Mouse (Mus musculus) liver, embryonic 11.5 days (tissue): Measurements from ENCODE around the gene B830017H08Rik. TPM values are rescaled to one million over a fixed set of nuclear protein-coding genes. Genes with fewer than 3 reads are reported as not detected.

Source experiments
- ATAC-seq: fragments of 200-750 bp; cut with Nextera tagmentation; replicated peaks from 2 replicates; pipeline ENCODE4 v1.8.0; 2017; ENCODE audit warnings: moderate number of reproducible peaks, mild to moderate bottlenecking, moderate TSS enrichment, moderate library complexity; ENCODE audit not compliant: low FRiP score
- DNase-seq: peaks from one replicate; pipeline ENCODE4 v3.0.0-alpha.2; 2017; ENCODE audit warnings: low spot score
- H3K27ac ChIP-seq: fragments of 300-500 bp; sonication (generic); 2 replicates; pipeline ENCODE4 v1.5.1; 2014; ENCODE audit warnings: mild to moderate bottlenecking, low read depth, low read length, control low read depth
- H3K27me3 ChIP-seq: fragments of 300-500 bp; sonication (generic); replicated peaks from 2 replicates; pipeline ENCODE4 v1.6.1; 2014; ENCODE audit warnings: low read length, mixed read lengths; ENCODE audit not compliant: control insufficient read depth, insufficient read depth
- H3K36me3 ChIP-seq: fragments of 300-500 bp; sonication (generic); 2 replicates; pipeline ENCODE4 v1.6.1; 2014; ENCODE audit warnings: mild to moderate bottlenecking, low read length, moderate library complexity, mixed read lengths; ENCODE audit not compliant: control insufficient read depth, insufficient read depth
- H3K4me1 ChIP-seq: fragments of 300-500 bp; sonication (generic); replicated peaks from 2 replicates; pipeline ENCODE4 v1.6.1; 2014; ENCODE audit warnings: low read length, mixed read lengths; ENCODE audit not compliant: control insufficient read depth, insufficient read depth
- H3K4me2 ChIP-seq: fragments of 300-500 bp; sonication (generic); 2 replicates; pipeline ENCODE4 v1.6.1; 2014; ENCODE audit warnings: mild to moderate bottlenecking, control low read depth, moderate library complexity
- H3K4me3 ChIP-seq: fragments of 300-500 bp; sonication (generic); 2 replicates; pipeline ENCODE4 v1.5.1; 2014; ENCODE audit warnings: low read depth, low read length, control low read depth
- H3K9ac ChIP-seq: fragments of 300-500 bp; sonication (generic); 2 replicates; pipeline ENCODE4 v1.6.1; 2014; ENCODE audit warnings: low read depth, low read length, control low read depth
- H3K9me3 ChIP-seq: fragments of 300-500 bp; sonication (generic); 2 replicates; pipeline ENCODE4 v1.6.1; 2016; ENCODE audit warnings: low read length, inconsistent platforms, mixed read lengths; ENCODE audit not compliant: control insufficient read depth
- WGBS: fragments of 180-500 bp; shearing (Covaris S2); extraction: QIAGEN DNeasy Blood & Tissue Kit; methylation state at CpG from one replicate; pipeline ENCODE4 v1.1.7; 2014; 5-methylcytosine and 5-hydroxymethylcytosine counted together
- polyA plus RNA-seq: library from polyadenylated mRNA; unstranded; fragments of >200 nt; fragmentation: Nextera tagmentation; extraction: Ambion mirVana; gene quantifications from 2 replicates; pipeline ENCODE4 v1.2.1, GENCODE M21; 2014

B830017H08Rik gene
- polyA plus RNA-seq = not detected in 2 replicates

GRCm38 (mm10) chr16:17832821-17833220, at the start of gene B830017H08Rik:
TSS of gene B830017H08Rik (plus strand) at chr16:17833121.
- Histone ChIP-seq H3K4me1 (peaks cover 2% of the 10 kb centered on the region; the same call in 1 of the 2 replicates), H3K9ac (0 out of 2 replicates have a peak within 1 kb of the TSS, but pooled peaks have one; percentile 25), H3K4me2 (peak within 1 kb of the TSS; percentile 85), H3K4me3 (peak within 1 kb of the TSS; percentile 59), H3K27ac (no peak within 1 kb of the TSS), H3K36me3 (no peaks in the 10 kb centered on the region), H3K27me3 (peaks cover 94% of the 10 kb centered on the region), H3K9me3 (no peaks in the 10 kb centered on the region)
- DNase-seq = no peak
- ATAC-seq = no peak
- 30% methylated on average over 7 of the region's 7 CpGs for WGBS

- Histone ChIP-seq H3K4me1 (no peaks in the 10 kb centered on the region), H3K27me3 (no peaks in the 10 kb centered on the region), H3K36me3 (peaks cover 12% of the 10 kb centered on the region; the same call in 1 of the 2 replicates), H3K4me3 (no peak overlapping the region), H3K4me2 (no peak overlapping the region), H3K27ac (no peak overlapping the region), H3K9me3 (no peaks in the 10 kb centered on the region), H3K9ac (no peak overlapping the region)
- ATAC-seq (no peak), DNase-seq (no peak)
- 65% methylated on average over 3 of the region's 3 CpGs for WGBS
Measured at GRCm38 (mm10) chr16:17785337-17785736, 47.6 kb upstream of the B830017H08Rik start.

- DNase-seq (no peak), ATAC-seq (no peak)
- Histone ChIP-seq H3K4me1 (peaks cover 9% of the 10 kb centered on the region), H3K9me3 (no peaks in the 10 kb centered on the region), H3K27me3 (peaks cover 27% of the 10 kb centered on the region), H3K4me2 (no peak overlapping the region), H3K27ac (no peak overlapping the region), H3K36me3 (peaks cover 18% of the 10 kb centered on the region), H3K9ac (no peak overlapping the region), H3K4me3 (no peak overlapping the region)
- 83% methylated on average over 3 of the region's 3 CpGs for WGBS
Measured at GRCm38 (mm10) chr16:17792728-17793127, 40.2 kb upstream of the B830017H08Rik start.

GRCm38 (mm10) chr16:17794047-17794446, 38.9 kb upstream of the B830017H08Rik start:
- Histone ChIP-seq H3K9me3 (no peaks in the 10 kb centered on the region), H3K27ac (no peak overlapping the region), H3K4me3 (no peak overlapping the region), H3K4me1 (peaks cover 18% of the 10 kb centered on the region), H3K4me2 (no peak overlapping the region), H3K27me3 (peaks cover 40% of the 10 kb centered on the region), H3K9ac (no peak overlapping the region), H3K36me3 (peaks cover 17% of the 10 kb centered on the region)
- no peak for ATAC-seq
- WGBS = 77% methylated on average over 4 of the region's 4 CpGs
- no peak for DNase-seq

GRCm38 (mm10) chr16:17795643-17796042, 37.3 kb upstream of the B830017H08Rik start:
- ATAC-seq (no peak), DNase-seq (no peak)
- H3K4me3 ChIP-seq = no peak overlapping the region
- no peaks in the 10 kb centered on the region for H3K9me3 ChIP-seq
- H3K4me1 ChIP-seq = peaks cover 19% of the 10 kb centered on the region
- H3K27ac ChIP-seq = no peak overlapping the region
- no peak overlapping the region for H3K9ac ChIP-seq
- H3K27me3 ChIP-seq = peaks cover 56% of the 10 kb centered on the region
- WGBS = 66% methylated on average over 5 of the region's 5 CpGs
- H3K4me2 ChIP-seq = no peak overlapping the region
- peaks cover 9% of the 10 kb centered on the region for H3K36me3 ChIP-seq

- Histone ChIP-seq H3K36me3 (peaks cover 9% of the 10 kb centered on the region), H3K9ac (peak overlapping the region; percentile 66; the same call in 1 of the 2 replicates), H3K27me3 (peaks cover 64% of the 10 kb centered on the region), H3K4me3 (peak overlapping the region; percentile 62), H3K4me2 (peak overlapping the region; percentile 72), H3K27ac (peak overlapping the region; percentile 25; the same call in 1 of the 2 replicates), H3K9me3 (no peaks in the 10 kb centered on the region), H3K4me1 (peaks cover 19% of the 10 kb centered on the region)
- DNase-seq (no peak), ATAC-seq (no peak)
Measured at GRCm38 (mm10) chr16:17796519-17796918, 36.4 kb upstream of the B830017H08Rik start.

GRCm38 (mm10) chr16:17796971-17797811, 35.7 kb upstream of the B830017H08Rik start, which contains the start of gene Scarf2:
TSS of gene Scarf2 (plus strand) at chr16:17797282.
- peak; percentile 63 for DNase-seq
- Histone ChIP-seq H3K4me3 (peak within 1 kb of the TSS; percentile 62), H3K36me3 (peaks cover 6% of the 10 kb centered on the region), H3K27me3 (peaks cover 71% of the 10 kb centered on the region), H3K9me3 (no peaks in the 10 kb centered on the region), H3K4me1 (peaks cover 19% of the 10 kb centered on the region), H3K9ac (peak within 1 kb of the TSS; percentile 66), H3K27ac (peak within 1 kb of the TSS; percentile 83), H3K4me2 (peak within 1 kb of the TSS; percentile 72)
- peak; percentile 42 for ATAC-seq
- 2% methylated on average over 71 of the region's 81 CpGs for WGBS

- WGBS = 7% methylated on average over 29 of the region's 29 CpGs
- Histone ChIP-seq H3K4me1 (peaks cover 24% of the 10 kb centered on the region), H3K27me3 (peaks cover 78% of the 10 kb centered on the region), H3K4me3 (peak overlapping the region; percentile 62), H3K9ac (peak overlapping the region; percentile 66), H3K4me2 (peak overlapping the region; percentile 72), H3K27ac (peak overlapping the region; percentile 83), H3K36me3 (no peaks in the 10 kb centered on the region), H3K9me3 (no peaks in the 10 kb centered on the region)
- ATAC-seq (no peak), DNase-seq (no peak)
Measured at GRCm38 (mm10) chr16:17797812-17798311, 35.1 kb upstream of the B830017H08Rik start.
